Mouse (Mus musculus) MEL (cell line): ENCODE results near the gene Man1b1. TPM values are rescaled to one million over a fixed set of nuclear protein-coding genes. Genes with fewer than 3 reads are reported as not detected.

Experiments used
- DNase-seq: peaks from one replicate; pipeline ENCODE4 v3.0.0; 2011; ENCODE audit warnings: low read depth, low spot score
- H3K27ac ChIP-seq: 2 replicates; pipeline ENCODE4 v1.5.1; 2012; ENCODE audit warnings: low read depth, mild to moderate bottlenecking, control low read depth, low read length, moderate library complexity; ENCODE audit not compliant: control insufficient read depth
- H3K27me3 ChIP-seq, 2 experiments: fragments of 150-350 bp in 1 of 2; sonication (generic) in 1 of 2; 2 replicates each; pipeline ENCODE4 v1.6.1; 2012; ENCODE audit warnings: low read length in 2 of 2, mild to moderate bottlenecking in 2 of 2, improper control_type of control experiment in 1 of 2, moderate library complexity in 1 of 2; ENCODE audit not compliant: insufficient read depth in 2 of 2, control insufficient read depth in 1 of 2
- H3K36me3 ChIP-seq, 2 experiments: 2 replicates each; pipeline ENCODE4 v1.6.1; 2012 to 2014; ENCODE audit warnings: low read length in 2 of 2, improper control_type of control experiment in 1 of 2, inconsistent platforms in 1 of 2, mild to moderate bottlenecking in 1 of 2; ENCODE audit not compliant: insufficient read depth in 2 of 2, control insufficient read depth in 1 of 2
- H3K4me1 ChIP-seq, 2 experiments: fragments of 150-350 bp in 1 of 2; sonication (generic) in 1 of 2; 2 replicates each; pipeline ENCODE4 v1.6.1; 2012; ENCODE audit warnings: low read length in 2 of 2, improper control_type of control experiment in 1 of 2, mild to moderate bottlenecking in 1 of 2; ENCODE audit not compliant: insufficient read depth in 2 of 2, control insufficient read depth in 1 of 2
- H3K4me3 ChIP-seq, 2 experiments: fragments of 150-350 bp in 1 of 2; sonication (generic) in 1 of 2; 2 replicates each; pipeline ENCODE4 v1.5.1; 2012; ENCODE audit warnings: low read depth in 2 of 2, low read length in 2 of 2, mild to moderate bottlenecking in 2 of 2, moderate library complexity in 2 of 2, control low read depth in 1 of 2, improper control_type of control experiment in 1 of 2; ENCODE audit not compliant: control insufficient read depth in 1 of 2, insufficient read depth in 1 of 2
- H3K79me2 ChIP-seq: 2 replicates; pipeline ENCODE4 v1.6.1; 2012; ENCODE audit warnings: mild to moderate bottlenecking, low read length, moderate library complexity; ENCODE audit not compliant: control insufficient read depth, poor library complexity, insufficient read depth
- H3K9ac ChIP-seq: 2 replicates; pipeline ENCODE4 v1.6.1; 2012; ENCODE audit warnings: low read depth, mild to moderate bottlenecking, control low read depth, low read length, moderate library complexity; ENCODE audit not compliant: control insufficient read depth, poor library complexity, severe bottlenecking
- H3K9me3 ChIP-seq: fragments of 150-350 bp; sonication (generic); replicated peaks from 2 replicates; pipeline ENCODE4 v1.6.1; 2012; ENCODE audit warnings: mild to moderate bottlenecking, low read length, improper control_type of control experiment, moderate library complexity; ENCODE audit not compliant: insufficient read depth
- BHLHE40 ChIP-seq: IDR thresholded peaks from 2 replicates; pipeline ENCODE4 v1.6.1; 2012; ENCODE audit warnings: low read depth, mild to moderate bottlenecking, inconsistent platforms, low read length, improper control_type of control experiment, borderline replicate concordance
- CHD1 ChIP-seq: IDR thresholded peaks from 2 replicates; pipeline ENCODE4 v1.6.1; 2012; ENCODE audit warnings: low read depth, mild to moderate bottlenecking, inconsistent platforms, low read length, improper control_type of control experiment
- CHD2 ChIP-seq: IDR thresholded peaks from 2 replicates; pipeline ENCODE4 v1.6.1; 2011; ENCODE audit warnings: low read length, improper control_type of control experiment
- E2F4 ChIP-seq: IDR thresholded peaks from 2 replicates; pipeline ENCODE4 v1.6.1; 2011; ENCODE audit warnings: low read depth, low read length, improper control_type of control experiment, borderline replicate concordance
- ELF1 ChIP-seq: IDR thresholded peaks from 2 replicates; pipeline ENCODE4 v1.6.1; 2014; ENCODE audit warnings: low read depth, mild to moderate bottlenecking, inconsistent platforms, low read length, improper control_type of control experiment, moderate library complexity
- EP300 ChIP-seq, 2 experiments: IDR thresholded peaks; 2 replicates each; pipeline ENCODE4 v1.6.1; 2011; ENCODE audit warnings: improper control_type of control experiment in 2 of 2, low read length in 2 of 2, low read depth in 1 of 2, mild to moderate bottlenecking in 1 of 2
- ETS1 ChIP-seq: IDR thresholded peaks from 2 replicates; pipeline ENCODE4 v1.6.1; 2012; ENCODE audit warnings: low read depth, mild to moderate bottlenecking, inconsistent platforms, low read length, improper control_type of control experiment, moderate library complexity
- GABPA ChIP-seq: IDR thresholded peaks from 2 replicates; pipeline ENCODE4 v1.6.1; 2012; ENCODE audit warnings: low read depth, mild to moderate bottlenecking, inconsistent platforms, low read length, improper control_type of control experiment, moderate library complexity
- GATA1 ChIP-seq: IDR thresholded peaks from 2 replicates; pipeline ENCODE4 v1.6.1; 2011; ENCODE audit warnings: low read depth, low read length, improper control_type of control experiment
- HCFC1 ChIP-seq: IDR thresholded peaks from 2 replicates; pipeline ENCODE4 v1.6.1; 2012; ENCODE audit warnings: low read depth, mild to moderate bottlenecking, inconsistent platforms, low read length, improper control_type of control experiment, moderate library complexity
- KAT2A ChIP-seq: conservative IDR thresholded peaks from 2 replicates; pipeline ENCODE4 v1.6.1; 2012; ENCODE audit warnings: low read depth, low read length, improper control_type of control experiment, inconsistent platforms
- MXI1 ChIP-seq: IDR thresholded peaks from 2 replicates; pipeline ENCODE4 v1.6.1; 2011; ENCODE audit warnings: mild to moderate bottlenecking, low read depth, low read length, improper control_type of control experiment
- MYB ChIP-seq: IDR thresholded peaks from 2 replicates; pipeline ENCODE4 v1.6.1; 2011; ENCODE audit warnings: mild to moderate bottlenecking, low read depth, low read length, improper control_type of control experiment
- MYC ChIP-seq: IDR thresholded peaks from 2 replicates; pipeline ENCODE4 v1.6.1; 2011; ENCODE audit warnings: low read depth, mild to moderate bottlenecking, low read length, improper control_type of control experiment, moderate library complexity
- NELFE ChIP-seq: IDR thresholded peaks from 2 replicates; pipeline ENCODE4 v1.6.1; 2011; ENCODE audit warnings: low read depth, low read length, improper control_type of control experiment
- NRF1 ChIP-seq: IDR thresholded peaks from 2 replicates; pipeline ENCODE4 v1.6.1; 2014; ENCODE audit warnings: low read depth, mild to moderate bottlenecking, inconsistent platforms, low read length, improper control_type of control experiment, moderate library complexity; ENCODE audit not compliant: poor library complexity, insufficient read depth, severe bottlenecking
- POLR2A ChIP-seq, 2 experiments: IDR thresholded peaks; 2 replicates each; pipeline ENCODE4 v1.6.1; 2011 to 2012; ENCODE audit warnings: low read length in 2 of 2, mild to moderate bottlenecking in 2 of 2, control low read depth in 1 of 2, improper control_type of control experiment in 1 of 2, low read depth in 1 of 2, moderate library complexity in 1 of 2; ENCODE audit not compliant: control insufficient read depth in 1 of 2, insufficient read depth in 1 of 2, poor library complexity in 1 of 2
- POLR2AphosphoS2 ChIP-seq: IDR thresholded peaks from 2 replicates; pipeline ENCODE4 v1.6.1; 2011; ENCODE audit warnings: low read length, improper control_type of control experiment
- POLR2AphosphoS5 ChIP-seq: IDR thresholded peaks from 2 replicates; pipeline ENCODE4 v1.6.1; 2012; ENCODE audit warnings: low read depth, borderline replicate concordance, mild to moderate bottlenecking, inconsistent platforms, low read length, moderate library complexity, mixed read lengths
- RCOR1 ChIP-seq: IDR thresholded peaks from 2 replicates; pipeline ENCODE4 v1.6.1; 2012; ENCODE audit warnings: low read depth, mild to moderate bottlenecking, inconsistent platforms, low read length, improper control_type of control experiment
- SIN3A ChIP-seq: IDR thresholded peaks from 2 replicates; pipeline ENCODE4 v1.6.1; 2012; ENCODE audit warnings: low read length, improper control_type of control experiment, inconsistent platforms
- TBP ChIP-seq: IDR thresholded peaks from 2 replicates; pipeline ENCODE4 v1.8.0; 2011; ENCODE audit warnings: low read depth, low read length, improper control_type of control experiment
- TCF12 ChIP-seq: IDR thresholded peaks from 2 replicates; pipeline ENCODE4 v1.6.1; 2014; ENCODE audit warnings: low read depth, mild to moderate bottlenecking, inconsistent platforms, low read length, improper control_type of control experiment, moderate library complexity
- USF1 ChIP-seq: IDR thresholded peaks from 2 replicates; pipeline ENCODE4 v1.6.1; 2014; ENCODE audit warnings: low read depth, mild to moderate bottlenecking, inconsistent platforms, low read length, improper control_type of control experiment, moderate library complexity
- ZC3H11A ChIP-seq: IDR thresholded peaks from 2 replicates; pipeline ENCODE4 v1.6.1; 2012; ENCODE audit warnings: low read depth, mild to moderate bottlenecking, inconsistent platforms, low read length, improper control_type of control experiment
- ZMIZ1 ChIP-seq: IDR thresholded peaks from 2 replicates; pipeline ENCODE4 v1.6.1; 2012; ENCODE audit warnings: low read depth, mild to moderate bottlenecking, inconsistent platforms, low read length, improper control_type of control experiment, moderate library complexity
- polyA plus RNA-seq, 2 experiments: library from polyadenylated mRNA; stranded (reverse) in 1 of 2; unstranded in 1 of 2; fragments of >175 nt in 1 of 2; fragments of >200 nt in 1 of 2; gene quantifications; 2 replicates each; pipeline versions ENCODE4 v1.2.1 to v1.2.4; 2012; ENCODE audit warnings: low replicate concordance in 2 of 2, low read depth in 1 of 2; ENCODE audit not compliant: insufficient read length in 2 of 2, insufficient read depth in 1 of 2, missing spikeins in 1 of 2
- total RNA-seq: library from RNA; depleted of rRNA; stranded (reverse); fragments of 300-350 nt; gene quantifications from 2 replicates; pipeline ENCODE4 v1.2.3, GENCODE M21; 2012; rRNA removed

The Man1b1 gene
- total RNA-seq: 37.7 and 49.6 TPM in 2 replicates
- 10 to 100 TPM in 1 of 2 experiments, not detected in 1; 50.1 TPM for polyA plus RNA-seq

- H3K27ac ChIP-seq: peak within 1 kb of the TSS; percentile 84
- H3K4me3 ChIP-seq: peak within 1 kb of the TSS; percentile 78 to 92
- H3K27me3 ChIP-seq: no peaks in the 10 kb centered on the region
- peaks cover 3 to 15% of the 10 kb centered on the region in 2 experiments; a peak in 3 of 4 replicates for H3K4me1 ChIP-seq
- peak; percentile 100 for DNase-seq
- H3K36me3 ChIP-seq: peaks cover 1 to 15% of the 10 kb centered on the region in 2 experiments
- H3K9ac ChIP-seq: peak within 1 kb of the TSS; percentile 90
- no peaks in the 10 kb centered on the region for H3K9me3 ChIP-seq
- H3K79me2 ChIP-seq: peaks cover 22% of the 10 kb centered on the region
- TF ChIP-seq POLR2AphosphoS2: peak; percentile 46; the same call in 1 of the 2 replicates
- TF ChIP-seq POLR2AphosphoS5: peak; percentile 80; the same call in 1 of the 2 replicates
- TF ChIP-seq BHLHE40: no peak
- TF ChIP-seq POLR2A (IDR thresholded peaks at IDR 0.05; ENCODE audit: control insufficient read depth in 1 of 2, insufficient read depth in 1 of 2, low read depth in 1 of 2, low read length in 2 of 2, poor library complexity in 1 of 2): peak; percentile 86
- peak; percentile 95 for TF ChIP-seq GATA1
- peak; percentile 66; the same call in 1 of the 2 replicates for TF ChIP-seq TCF12
- peak; percentile 97 for TF ChIP-seq HCFC1
- peak; percentile 95 for TF ChIP-seq NRF1
- TF ChIP-seq NELFE: peak; percentile 88
- 0 out of 4 replicates have a peak, but pooled peaks of 1 of the 2 experiments have one; percentile 2 for TF ChIP-seq EP300 (IDR thresholded peaks at IDR 0.05; ENCODE audit: low read depth in 1 of 2, low read length in 2 of 2)
- peak; percentile 53; the same call in 1 of the 2 replicates for TF ChIP-seq TBP
- TF ChIP-seq CHD1: no peak
- TF ChIP-seq KAT2A: peak; percentile 84
- peak; percentile 70 for TF ChIP-seq USF1
- no peak for TF ChIP-seq ZC3H11A
- no peak for TF ChIP-seq RCOR1
- TF ChIP-seq GABPA: peak; percentile 86; the same call in 1 of the 2 replicates
- TF ChIP-seq SIN3A: peak; percentile 98
- no peak for TF ChIP-seq CHD2
- peak; percentile 3; the same call in 1 of the 2 replicates for TF ChIP-seq ZMIZ1
- peak; percentile 85 for TF ChIP-seq MXI1
- peak; percentile 55; the same call in 1 of the 2 replicates for TF ChIP-seq MYC
- TF ChIP-seq E2F4: peak; percentile 71; the same call in 1 of the 2 replicates
- peak; percentile 74; the same call in 1 of the 2 replicates for TF ChIP-seq ETS1
- peak; percentile 92 for TF ChIP-seq ELF1
- peak; percentile 75 for TF ChIP-seq MYB
These were observed at the start of gene Man1b1 for GRCm38 (mm10) chr2:25332286-25333160. Man1b1 (plus strand) TSS chr2:25332338.
